Mouse (Mus musculus) heart, adult 8-10 months (tissue): ENCODE results near the gene Gm45261. TPM values are rescaled to one million over a fixed set of nuclear protein-coding genes. Genes with fewer than 3 reads are reported as not detected.

ENCODE experiments used
- DNase-seq: peaks from one replicate; pipeline ENCODE4 v3.0.0; 2022; ENCODE audit warnings: low spot score
- total RNA-seq, 4 experiments: library from RNA; stranded (reverse); gene quantifications; 2 replicates each; pipeline ENCODE4 v1.2.4; 2022

Gene Gm45261
- total RNA-seq, 4 experiments from 2014 or later, result not detected

DNA sequence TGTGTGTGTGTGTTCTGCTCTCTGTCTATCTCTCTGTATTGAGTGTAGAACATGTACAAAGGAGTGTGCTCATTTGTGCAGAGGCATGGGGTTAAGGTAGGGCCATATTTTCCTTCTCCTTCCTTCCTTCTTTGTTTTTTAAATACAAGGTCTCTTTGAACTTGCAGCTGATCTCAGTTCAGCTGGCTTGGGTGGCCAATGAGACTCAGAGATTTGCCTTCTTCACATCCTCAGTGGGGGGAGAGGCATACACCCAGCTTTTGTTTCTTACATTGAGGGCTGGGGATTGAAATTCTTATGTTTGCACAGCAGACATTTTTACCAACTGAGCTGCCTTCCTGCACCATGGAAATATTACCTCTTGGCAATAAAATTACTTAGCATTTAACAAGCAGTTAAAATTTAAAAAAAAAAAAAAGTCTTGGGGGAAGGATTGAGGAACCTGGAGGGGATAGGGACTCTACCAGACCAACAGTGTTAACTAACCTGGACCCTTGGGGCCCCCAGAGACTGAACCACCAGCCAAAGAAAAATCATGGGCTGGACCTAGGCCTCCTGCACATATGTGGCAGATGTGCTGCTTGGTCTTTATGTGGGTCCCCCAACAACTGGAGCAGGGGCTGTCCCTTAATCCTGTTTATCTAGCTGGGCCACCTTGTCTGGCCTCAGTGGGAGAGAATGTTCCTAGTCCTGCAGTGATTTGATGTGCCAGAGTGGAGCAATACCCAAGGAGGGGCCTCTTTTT lies 50.8 kb downstream of the Gm45261 start:
- no peak for DNase-seq

DNA sequence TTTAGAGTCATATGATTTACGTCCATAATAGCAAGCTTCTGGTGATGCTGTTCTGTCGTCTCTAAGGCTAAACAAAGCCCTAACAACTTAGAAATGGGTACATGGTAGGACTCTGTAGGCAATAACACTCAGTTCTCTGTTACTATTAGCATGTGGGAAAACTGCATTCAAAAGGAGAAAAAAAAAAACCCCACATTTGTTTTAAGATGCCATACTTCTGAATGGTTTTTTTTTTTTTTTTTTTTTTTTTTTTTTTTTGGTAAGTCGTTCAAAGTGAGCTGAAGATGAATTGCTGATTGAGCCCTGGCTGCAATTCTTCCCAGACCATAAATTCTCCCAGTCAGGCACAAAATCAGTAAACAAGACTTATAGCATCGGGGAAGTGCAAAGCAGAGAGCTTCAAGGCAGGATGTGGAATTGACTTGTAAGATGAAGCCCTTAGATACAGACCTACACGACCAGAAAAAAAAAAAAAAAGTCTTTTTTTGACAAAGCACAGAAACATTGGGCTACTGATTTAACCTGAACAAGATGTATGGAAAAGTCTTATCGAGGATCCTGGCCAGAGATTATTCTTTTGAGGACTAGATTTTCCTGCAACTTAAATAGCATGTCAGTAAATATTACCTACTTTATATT lies 51.7 kb downstream of the Gm45261 start:
- DNase-seq, result no peak

DNA sequence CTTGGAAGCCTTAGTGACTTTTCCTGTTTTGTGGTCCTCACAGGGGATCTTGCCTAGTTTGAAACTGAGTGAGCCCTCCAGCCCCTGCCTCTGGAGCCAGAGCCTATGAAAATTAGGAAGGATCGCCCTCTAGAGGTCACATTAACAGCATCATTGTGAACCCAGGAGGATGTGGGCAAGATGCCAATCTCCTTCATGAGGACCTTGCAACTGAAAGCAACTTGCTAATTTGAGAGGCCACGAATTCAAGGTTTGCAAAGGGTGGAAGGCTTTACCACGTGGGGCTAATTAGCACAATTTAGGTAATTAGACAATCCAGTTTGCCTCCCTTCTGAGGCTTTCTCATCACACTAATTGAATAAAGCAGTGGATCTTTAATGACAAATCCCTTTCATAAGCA lies 52.7 kb downstream of the Gm45261 start:
- peak; percentile 73 for DNase-seq

DNA sequence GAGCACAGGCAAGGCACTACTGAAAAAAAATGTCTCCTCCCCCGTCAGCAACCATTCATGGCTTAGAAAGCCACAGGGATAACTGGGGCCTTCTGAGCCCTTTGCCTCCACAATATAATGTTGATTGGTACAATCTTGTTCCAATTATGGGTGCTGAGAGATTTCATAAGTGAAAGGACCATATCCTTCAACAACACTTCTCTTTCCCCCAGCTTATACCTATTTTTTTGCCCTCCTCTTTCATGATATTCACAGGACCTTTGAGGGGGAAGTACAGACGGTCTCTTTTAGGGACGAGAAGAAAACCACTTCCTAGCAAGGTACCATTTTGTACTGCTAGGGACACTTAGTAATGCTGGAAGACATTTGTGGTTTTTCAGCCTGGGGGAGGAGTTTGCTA lies 57.1 kb downstream of the Gm45261 start:
- no peak for DNase-seq

DNA sequence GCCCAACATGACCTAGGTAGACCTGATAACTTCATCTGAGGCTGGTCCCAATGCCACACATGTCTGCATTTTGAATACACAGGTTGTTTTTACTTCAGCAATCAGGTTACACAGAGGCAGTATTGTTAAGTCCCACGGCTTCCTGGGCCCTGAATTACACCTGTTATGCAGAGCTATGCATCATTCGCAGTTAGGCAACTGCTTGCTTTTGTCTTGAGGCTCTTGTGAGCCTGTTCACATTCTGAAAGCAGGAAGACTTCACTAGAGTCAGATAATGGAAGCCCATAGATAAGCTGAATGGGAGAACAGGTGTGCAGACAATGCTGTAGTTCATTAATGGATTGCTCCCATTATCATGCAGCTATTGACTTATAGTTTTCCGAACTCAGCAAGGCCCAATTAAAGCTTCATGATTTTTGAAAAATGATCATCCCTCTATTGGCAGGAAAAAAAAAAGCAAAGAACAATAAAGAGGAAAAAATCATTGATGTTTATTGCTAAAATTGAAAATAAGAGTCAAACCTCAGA lies 57.8 kb downstream of the Gm45261 start:
- no peak for DNase-seq

DNA sequence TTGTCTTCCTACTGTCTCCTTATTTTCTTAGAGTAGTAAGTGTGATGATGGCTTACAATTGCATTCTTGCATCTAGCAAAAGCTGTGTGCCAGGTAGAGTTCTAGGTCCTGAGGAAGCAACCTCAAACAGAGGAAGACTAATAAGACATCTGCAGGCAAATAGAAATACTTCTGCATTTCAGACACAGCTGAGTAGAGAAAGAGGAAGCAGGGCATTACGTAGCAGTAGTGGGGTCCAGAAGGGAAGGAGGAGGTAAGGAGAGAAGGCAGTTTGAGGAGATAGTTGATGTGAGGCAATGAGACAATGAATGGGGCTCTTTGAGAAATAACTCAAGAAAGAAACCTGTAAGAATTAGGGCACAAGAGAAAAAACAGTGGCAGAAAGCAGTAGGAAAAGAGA lies 59.3 kb downstream of the Gm45261 start:
- DNase-seq, result no peak

Other genes starting within 250 kb of the Gm45261 start
- 1 to 10 TPM in 1 of 4 experiments, under 1 TPM in 3; 0.25 to 2.3 (median 0.72) TPM for gene Fam124b, start 243.0 kb downstream of the Gm45261 start, total RNA-seq
- gene Cul3, start 121.0 kb downstream of the Gm45261 start, total RNA-seq, result 100 to 1,000 TPM; 118 to 167 (median 129) TPM